Mouse (Mus musculus): ENCODE measurements around the gene Vmn2r67.
"Not testable (repeated sequence)": the region's sequence is repeated elsewhere in the genome, so short reads cannot be mapped to it uniquely, and the experiment has no call there.

Gene Vmn2r67

GRCm38 (mm10) chr7:85155898-85156297, at the start of gene Vmn2r67:
TSS of gene Vmn2r67 (minus strand) at chr7:85155998.
- in situ Hi-C loops (cut with MboI, MseI): no loop called here

GRCm38 (mm10) chr7:85104531-85104930, 51.3 kb downstream of the Vmn2r67 start:
- in situ Hi-C loops (cut with MboI, MseI): not testable (repeated sequence)

Data from T-helper 1 cell (primary cell).